Mouse (Mus musculus): ENCODE measurements at regions not wholly inside any gene's neighbourhood (a gene's known extent, or its start where the extent isn't known, plus 50 kb on each side); places are given as distances from the start of the nearest gene placed in this dataset.

DNA sequence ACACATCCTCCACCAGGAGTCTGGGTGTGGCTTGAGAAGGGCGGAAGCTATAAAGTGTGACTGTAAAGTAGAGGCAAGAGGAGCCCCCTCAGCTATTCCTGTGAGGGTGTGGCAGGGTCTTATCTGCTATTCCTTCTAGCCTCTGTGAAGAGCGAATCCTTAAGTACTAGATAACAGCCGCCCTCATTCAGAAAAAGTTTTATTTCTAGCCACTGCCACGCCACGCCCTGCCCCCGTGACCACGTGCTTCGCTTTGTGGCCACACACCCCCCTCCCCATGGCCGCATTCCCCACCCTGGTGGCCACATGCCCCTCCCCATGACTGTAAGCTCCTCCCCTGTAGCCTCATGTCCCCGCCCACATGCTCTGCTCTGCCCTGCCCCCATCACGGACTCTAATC, 218.9 kb upstream of the A430005L14Rik start:
- no peak overlapping the region for H3K4me3 ChIP-seq (replicated peaks; ENCODE audit: low read depth, low read length)
- DNase-seq (ENCODE audit: low spot score) (no peak), ATAC-seq (replicated peaks; ENCODE audit: low FRiP score, low read depth) (no peak)
- no peaks in the 10 kb centered on the region for H3K9me3 ChIP-seq (replicated peaks; ENCODE audit: low read length)
- no peak for TF ChIP-seq CTCF (IDR thresholded peaks at IDR 0.05; ENCODE audit: low read depth)
- H3K27me3 ChIP-seq (ENCODE audit: insufficient read depth, low read length) = no peaks in the 10 kb centered on the region
- H3K9ac ChIP-seq (ENCODE audit: low read depth, low read length) = no peak overlapping the region
- no peak overlapping the region for H3K4me2 ChIP-seq (ENCODE audit: low read length)
- H3K4me1 ChIP-seq (replicated peaks; ENCODE audit: insufficient read depth, low read length) = no peaks in the 10 kb centered on the region
- WGBS = 72% methylated on average over 11 of the region's 11 CpGs
- no peak overlapping the region for H3K27ac ChIP-seq
- H3K36me3 ChIP-seq (ENCODE audit: insufficient read depth, low read length) = no peaks in the 10 kb centered on the region

DNA sequence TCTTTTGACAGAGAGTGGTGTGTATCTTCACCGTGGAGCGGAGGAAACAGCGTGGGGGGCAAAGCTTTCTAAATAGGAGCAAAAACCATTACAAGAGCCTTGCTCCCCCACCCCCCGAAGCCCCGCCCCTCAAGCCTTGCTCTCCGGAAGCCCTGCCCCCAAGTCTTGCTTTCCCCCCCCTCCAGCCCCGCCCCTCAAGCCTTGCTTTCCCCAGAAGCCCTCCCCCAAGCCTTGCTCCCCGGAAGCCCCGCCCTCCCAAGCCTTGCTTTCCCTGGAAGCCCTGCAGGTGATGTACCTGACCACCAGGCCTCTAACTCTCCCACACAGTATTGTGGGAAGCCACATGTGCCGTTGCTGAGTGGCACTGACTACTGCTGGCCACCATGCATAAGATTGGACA, 214.8 kb upstream of the A430005L14Rik start:
- WGBS = 82% methylated on average over 10 of the region's 10 CpGs
- H3K27ac ChIP-seq = no peak overlapping the region
- no peaks in the 10 kb centered on the region for H3K27me3 ChIP-seq (ENCODE audit: insufficient read depth, low read length)
- no peak for TF ChIP-seq CTCF (IDR thresholded peaks at IDR 0.05; ENCODE audit: low read depth)
- no peaks in the 10 kb centered on the region for H3K4me1 ChIP-seq (replicated peaks; ENCODE audit: insufficient read depth, low read length)
- H3K4me3 ChIP-seq (replicated peaks; ENCODE audit: low read depth, low read length) = no peak overlapping the region
- DNase-seq (ENCODE audit: low spot score) (no peak), ATAC-seq (replicated peaks; ENCODE audit: low FRiP score, low read depth) (no peak)
- no peak overlapping the region for H3K9ac ChIP-seq (ENCODE audit: low read depth, low read length)
- no peaks in the 10 kb centered on the region for H3K36me3 ChIP-seq (ENCODE audit: insufficient read depth, low read length)
- H3K9me3 ChIP-seq (replicated peaks; ENCODE audit: low read length) = no peaks in the 10 kb centered on the region
- no peak overlapping the region for H3K4me2 ChIP-seq (ENCODE audit: low read length)

DNA sequence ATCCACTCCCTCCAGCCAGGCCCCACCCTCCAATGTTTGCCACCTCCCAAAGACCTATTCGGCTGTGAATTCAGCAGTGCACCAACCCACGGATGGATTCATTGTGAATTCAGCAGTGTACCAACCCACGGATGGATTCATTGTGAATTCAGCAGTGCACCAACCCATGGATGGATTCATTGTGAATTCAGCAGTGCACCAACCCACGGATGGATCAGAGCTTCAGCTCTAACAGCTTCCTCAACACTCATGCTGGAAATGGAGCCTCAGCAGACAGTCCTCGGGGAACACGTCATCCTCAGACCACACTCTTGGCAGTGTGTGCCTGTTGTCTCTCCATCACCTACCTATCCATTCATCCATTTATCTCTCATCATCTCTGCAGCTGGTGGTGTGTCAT, 204.2 kb upstream of the A430005L14Rik start:
- ATAC-seq (replicated peaks; ENCODE audit: low FRiP score, low read depth) = no peak
- H3K27ac ChIP-seq = no peak overlapping the region
- H3K4me1 ChIP-seq (replicated peaks; ENCODE audit: insufficient read depth, low read length) = no peaks in the 10 kb centered on the region

DNA sequence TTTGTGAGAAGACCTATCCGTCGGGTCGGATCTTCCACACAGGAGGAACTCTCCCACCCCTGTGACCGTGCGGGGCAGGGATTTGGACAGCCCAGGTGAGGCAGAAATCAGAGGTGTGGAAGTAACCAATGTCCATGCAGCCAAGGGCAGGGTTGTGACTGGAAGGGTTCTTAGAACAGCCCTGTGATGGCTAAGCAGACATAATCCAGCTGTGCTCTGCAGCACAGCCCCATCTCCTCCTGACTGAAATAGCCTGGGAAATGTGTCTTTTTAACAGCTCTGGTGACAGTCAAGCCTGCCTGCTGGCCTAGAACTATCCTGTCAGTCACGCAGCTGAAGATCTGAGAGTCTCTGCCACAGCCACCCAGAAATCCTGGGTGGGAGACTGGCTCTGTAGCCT, 198.7 kb upstream of the A430005L14Rik start:
- no peak for TF ChIP-seq CTCF (IDR thresholded peaks at IDR 0.05; ENCODE audit: low read depth)
- no peaks in the 10 kb centered on the region for H3K9me3 ChIP-seq (replicated peaks; ENCODE audit: low read length)
- no peaks in the 10 kb centered on the region for H3K27me3 ChIP-seq (ENCODE audit: insufficient read depth, low read length)
- H3K36me3 ChIP-seq (ENCODE audit: insufficient read depth, low read length) = no peaks in the 10 kb centered on the region
- H3K4me3 ChIP-seq (replicated peaks; ENCODE audit: low read depth, low read length) = no peak overlapping the region
- H3K27ac ChIP-seq = no peak overlapping the region
- ATAC-seq (replicated peaks; ENCODE audit: low FRiP score, low read depth) = no peak
- no peaks in the 10 kb centered on the region for H3K4me1 ChIP-seq (replicated peaks; ENCODE audit: insufficient read depth, low read length)
- WGBS = 52% methylated on average over 6 of the region's 6 CpGs
- no peak overlapping the region for H3K9ac ChIP-seq (ENCODE audit: low read depth, low read length)
- no peak overlapping the region for H3K4me2 ChIP-seq (ENCODE audit: low read length)
- peak; percentile 34 for DNase-seq (ENCODE audit: low spot score)

More for the DNA sequence above, 204.2 kb upstream of the A430005L14Rik start:
- no peak overlapping the region for H3K4me2 ChIP-seq (ENCODE audit: low read length)
- no peaks in the 10 kb centered on the region for H3K9me3 ChIP-seq (replicated peaks; ENCODE audit: low read length)
- DNase-seq (ENCODE audit: low spot score) = no peak
- H3K36me3 ChIP-seq (ENCODE audit: insufficient read depth, low read length) = no peaks in the 10 kb centered on the region
- no peak overlapping the region for H3K4me3 ChIP-seq (replicated peaks; ENCODE audit: low read depth, low read length)
- no peak overlapping the region for H3K9ac ChIP-seq (ENCODE audit: low read depth, low read length)
- TF ChIP-seq CTCF (IDR thresholded peaks at IDR 0.05; ENCODE audit: low read depth) = no peak
- WGBS = 79% methylated on average over 6 of the region's 6 CpGs
- H3K27me3 ChIP-seq (ENCODE audit: insufficient read depth, low read length) = no peaks in the 10 kb centered on the region

DNA sequence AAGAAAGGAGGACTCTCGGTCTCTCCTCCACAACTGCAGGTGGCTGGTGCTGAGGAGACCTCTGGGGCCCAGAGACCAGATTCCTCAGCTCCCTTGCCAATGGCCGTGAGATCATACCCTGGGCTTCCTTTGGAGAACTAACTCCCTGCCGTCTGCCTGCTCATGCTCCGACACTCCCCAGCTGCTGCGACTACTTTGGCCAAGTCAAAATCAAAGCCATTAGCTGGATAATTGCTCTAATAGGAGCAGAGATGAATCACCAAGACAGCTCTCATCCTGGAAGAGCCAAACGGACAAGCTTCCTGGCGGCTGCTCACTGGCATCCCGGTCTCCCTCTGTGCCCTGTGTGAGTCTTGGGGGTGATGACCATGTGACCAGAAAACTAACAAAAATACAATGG, 198.3 kb upstream of the A430005L14Rik start:
- TF ChIP-seq CTCF (IDR thresholded peaks at IDR 0.05; ENCODE audit: low read depth) = no peak
- WGBS = 15% methylated on average over 8 of the region's 8 CpGs
- H3K27me3 ChIP-seq (ENCODE audit: insufficient read depth, low read length) = no peaks in the 10 kb centered on the region
- no peak overlapping the region for H3K9ac ChIP-seq (ENCODE audit: low read depth, low read length)
- DNase-seq (ENCODE audit: low spot score) (peak; percentile 61), ATAC-seq (replicated peaks; ENCODE audit: low FRiP score, low read depth) (no peak)
- no peak overlapping the region for H3K27ac ChIP-seq
- H3K9me3 ChIP-seq (replicated peaks; ENCODE audit: low read length) = no peaks in the 10 kb centered on the region
- no peak overlapping the region for H3K4me3 ChIP-seq (replicated peaks; ENCODE audit: low read depth, low read length)
- H3K36me3 ChIP-seq (ENCODE audit: insufficient read depth, low read length) = no peaks in the 10 kb centered on the region
- no peak overlapping the region for H3K4me2 ChIP-seq (ENCODE audit: low read length)
- H3K4me1 ChIP-seq (replicated peaks; ENCODE audit: insufficient read depth, low read length) = no peaks in the 10 kb centered on the region

DNA sequence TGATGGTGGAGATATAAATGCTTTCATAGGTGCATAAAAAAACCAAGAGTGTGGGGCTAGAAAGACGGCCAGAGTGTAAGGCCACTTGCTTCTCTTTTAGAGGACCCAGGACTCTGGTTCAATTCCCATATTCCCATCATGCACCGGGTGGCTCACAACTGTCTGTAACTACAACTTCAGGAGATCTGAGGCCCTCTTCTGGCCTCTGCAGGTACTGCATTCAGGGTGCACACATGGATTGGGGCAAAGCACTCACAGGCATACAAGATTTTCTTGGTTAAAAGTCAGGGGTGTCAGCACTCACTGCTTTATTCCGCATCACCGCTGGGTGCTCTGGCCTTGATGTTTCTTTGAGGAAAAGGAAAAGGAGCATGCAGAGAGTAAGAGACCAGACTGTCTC, 196.1 kb upstream of the A430005L14Rik start:
- Histone ChIP-seq H3K4me1 (replicated peaks; ENCODE audit: insufficient read depth, low read length) (no peaks in the 10 kb centered on the region), H3K36me3 (ENCODE audit: insufficient read depth, low read length) (no peaks in the 10 kb centered on the region), H3K9ac (ENCODE audit: low read depth, low read length) (no peak overlapping the region), H3K4me2 (ENCODE audit: low read length) (no peak overlapping the region), H3K27ac (no peak overlapping the region), H3K4me3 (replicated peaks; ENCODE audit: low read depth, low read length) (no peak overlapping the region), H3K27me3 (ENCODE audit: insufficient read depth, low read length) (no peaks in the 10 kb centered on the region), H3K9me3 (replicated peaks; ENCODE audit: low read length) (no peaks in the 10 kb centered on the region)
- TF ChIP-seq CTCF (IDR thresholded peaks at IDR 0.05; ENCODE audit: low read depth) = peak; percentile 31; the same call in 1 of the 2 replicates
- ATAC-seq (replicated peaks; ENCODE audit: low FRiP score, low read depth) (no peak), DNase-seq (ENCODE audit: low spot score) (no peak)
- 86% methylated on average over 4 of the region's 4 CpGs for WGBS

DNA sequence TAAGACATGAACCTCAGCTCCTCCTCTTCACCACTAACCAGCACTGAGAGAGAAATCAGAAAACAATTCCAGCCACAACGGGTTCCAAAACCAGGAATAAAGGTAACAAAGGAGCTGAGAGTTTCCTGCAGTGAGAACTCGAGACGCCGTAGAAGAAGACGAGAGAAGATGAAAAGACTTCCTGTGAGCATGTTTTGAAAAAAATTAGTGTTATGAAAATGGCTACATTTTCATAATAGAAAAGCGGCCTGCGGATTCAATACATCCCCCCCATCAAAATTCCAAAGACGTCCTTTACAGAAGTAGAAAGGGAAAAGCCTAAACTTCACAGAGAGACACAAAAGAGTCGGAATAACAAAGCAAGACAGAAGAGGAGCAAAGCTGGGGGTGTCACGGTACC, 193.6 kb upstream of the A430005L14Rik start:
- no peak for ATAC-seq (replicated peaks; ENCODE audit: low FRiP score, low read depth)
- 81% methylated on average over 10 of the region's 10 CpGs for WGBS
- H3K9me3 ChIP-seq (replicated peaks; ENCODE audit: low read length) = no peaks in the 10 kb centered on the region

More for the DNA sequence above, 193.6 kb upstream of the A430005L14Rik start:
- Histone ChIP-seq H3K4me2 (ENCODE audit: low read length) (no peak overlapping the region), H3K36me3 (ENCODE audit: insufficient read depth, low read length) (no peaks in the 10 kb centered on the region), H3K4me3 (replicated peaks; ENCODE audit: low read depth, low read length) (no peak overlapping the region), H3K27me3 (ENCODE audit: insufficient read depth, low read length) (no peaks in the 10 kb centered on the region), H3K27ac (no peak overlapping the region), H3K4me1 (replicated peaks; ENCODE audit: insufficient read depth, low read length) (no peaks in the 10 kb centered on the region), H3K9ac (ENCODE audit: low read depth, low read length) (no peak overlapping the region)
- no peak for TF ChIP-seq CTCF (IDR thresholded peaks at IDR 0.05; ENCODE audit: low read depth)
- DNase-seq (ENCODE audit: low spot score) = no peak
